Mouse (Mus musculus) limb, embryonic 10.5 days (tissue): Measurements from ENCODE around the gene Naa25. TPM values are rescaled to one million over a fixed set of nuclear protein-coding genes. Genes with fewer than 3 reads are reported as not detected.
"Not testable (repeated sequence)": the region's sequence is repeated elsewhere in the genome, so short reads cannot be mapped to it uniquely, and the experiment has no call there.

Source experiments
- DNase-seq: peaks from one replicate; pipeline ENCODE4 v3.0.0-alpha.2; 2017; ENCODE audit warnings: low spot score
- H3K27ac ChIP-seq: fragments of 300-500 bp; sonication (generic); 2 replicates; pipeline ENCODE4 v1.5.1; 2016; ENCODE audit warnings: mild to moderate bottlenecking
- H3K27me3 ChIP-seq: fragments of 300-500 bp; sonication (generic); 2 replicates; pipeline ENCODE4 v1.6.1; 2016; ENCODE audit warnings: low read depth, mild to moderate bottlenecking; ENCODE audit not compliant: poor library complexity, severe bottlenecking
- H3K36me3 ChIP-seq: fragments of 300-500 bp; sonication (generic); 2 replicates; pipeline ENCODE4 v1.6.1; 2016; ENCODE audit warnings: mild to moderate bottlenecking, moderate library complexity
- H3K4me1 ChIP-seq: fragments of 300-500 bp; sonication (generic); 2 replicates; pipeline ENCODE4 v1.6.1; 2016
- H3K4me3 ChIP-seq: fragments of 300-500 bp; sonication (generic); 2 replicates; pipeline ENCODE4 v1.5.1; 2016; ENCODE audit warnings: mild to moderate bottlenecking, moderate library complexity
- H3K9me3 ChIP-seq: fragments of 300-500 bp; sonication (generic); replicated peaks from 2 replicates; pipeline ENCODE4 v1.6.1; 2016; ENCODE audit warnings: mild to moderate bottlenecking
- WGBS: fragments of 180-500 bp; shearing (Covaris S2); methylation state at CpG from one replicate; pipeline ENCODE4 v1.1.7; 2016; 5-methylcytosine and 5-hydroxymethylcytosine counted together
- polyA plus RNA-seq: library from polyadenylated mRNA; unstranded; fragments of >200 nt; fragmentation: Nextera tagmentation; extraction: Ambion mirVana; gene quantifications from 2 replicates; pipeline ENCODE4 v1.2.1, GENCODE M21; 2016

Naa25 gene
- polyA plus RNA-seq = 47.0 and 52.8 TPM in 2 replicates

DNA sequence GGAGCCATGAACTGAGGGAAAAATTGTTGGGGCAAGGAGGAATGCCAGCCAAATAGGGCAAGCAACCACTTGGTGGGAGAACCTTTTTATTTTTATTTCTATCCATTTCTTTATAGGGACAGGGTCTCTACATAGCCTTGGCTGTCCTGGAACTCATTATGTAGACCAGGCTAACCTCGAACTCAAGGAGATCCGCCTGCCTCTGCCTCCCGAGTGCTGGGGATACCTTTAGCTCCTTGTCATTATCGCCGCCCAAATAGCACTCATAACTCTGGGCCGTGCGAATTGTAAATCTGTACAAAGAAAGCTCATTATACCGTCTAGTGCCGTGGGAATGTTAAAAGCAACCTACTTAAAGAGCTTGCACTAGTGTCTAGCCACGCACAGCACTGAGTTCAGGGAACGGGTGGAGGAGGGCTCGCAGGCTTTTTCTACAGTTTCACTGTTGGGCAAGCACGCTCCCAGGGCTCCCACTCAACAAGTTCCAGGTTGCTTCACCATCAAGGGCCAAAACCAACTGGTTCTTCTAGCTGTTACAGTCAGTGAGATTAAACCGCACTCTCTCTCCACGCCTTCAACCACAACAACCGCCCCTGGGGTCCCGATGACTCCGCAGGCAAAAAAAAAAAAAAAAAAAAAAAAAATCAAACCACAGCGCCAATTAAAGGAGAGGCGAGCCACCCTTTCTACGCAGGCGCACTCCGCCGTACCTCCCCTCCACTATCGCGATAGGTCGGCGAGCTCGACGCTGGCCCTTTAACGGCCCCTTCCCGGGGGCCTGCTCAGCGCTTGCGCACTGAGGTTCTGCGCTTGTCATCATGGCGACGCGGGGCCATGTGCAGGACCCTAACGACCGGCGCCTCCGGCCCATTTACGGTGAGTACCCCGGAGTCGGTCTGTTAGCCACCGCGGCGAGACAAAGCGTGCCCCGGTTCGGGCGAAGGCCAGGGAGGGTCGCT, at the start of gene Naa25:
Naa25 (plus strand) TSS at position 750 of the 959 bp plus-strand sequence.
- peaks cover 21% of the 10 kb centered on the region for H3K4me1 ChIP-seq
- peak within 1 kb of the TSS; percentile 92 for H3K27ac ChIP-seq
- H3K4me3 ChIP-seq = peak within 1 kb of the TSS; percentile 76
- no peaks in the 10 kb centered on the region for H3K27me3 ChIP-seq
- peak; percentile 98 for DNase-seq
- H3K36me3 ChIP-seq = peaks cover 30% of the 10 kb centered on the region
- WGBS = 10% methylated on average over 52 of the region's 53 CpGs
- H3K9me3 ChIP-seq = no peaks in the 10 kb centered on the region

DNA sequence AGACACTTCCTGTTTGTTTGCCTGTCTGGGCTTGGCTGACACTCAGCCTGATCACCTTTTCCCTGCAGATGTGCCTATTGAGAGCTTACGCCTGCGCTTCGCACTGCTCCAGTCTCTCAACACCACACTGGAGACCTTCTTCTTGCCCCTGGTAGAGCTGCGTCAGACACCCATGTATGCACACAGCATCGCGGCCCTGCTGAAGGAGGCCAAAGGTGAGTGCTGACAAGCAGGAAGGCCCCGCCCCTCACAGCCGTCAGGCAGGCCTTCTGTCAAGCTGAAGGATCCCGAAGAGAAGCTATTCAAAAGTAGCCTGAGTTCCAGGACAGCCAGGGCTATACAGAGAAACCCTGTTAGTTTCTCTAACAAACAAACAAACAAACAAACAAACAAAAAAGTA, 38.5 kb upstream of the Naa25 start:
- no peak for DNase-seq
- Histone ChIP-seq H3K27me3 (no peaks in the 10 kb centered on the region), H3K27ac (no peak overlapping the region), H3K4me1 (0 out of 2 replicates have a peak, but pooled peaks cover 2% of the 10 kb centered on the region), H3K4me3 (no peak overlapping the region), H3K9me3 (no peaks in the 10 kb centered on the region), H3K36me3 (peaks cover 99% of the 10 kb centered on the region)
- 76% methylated on average over 9 of the region's 9 CpGs for WGBS

DNA sequence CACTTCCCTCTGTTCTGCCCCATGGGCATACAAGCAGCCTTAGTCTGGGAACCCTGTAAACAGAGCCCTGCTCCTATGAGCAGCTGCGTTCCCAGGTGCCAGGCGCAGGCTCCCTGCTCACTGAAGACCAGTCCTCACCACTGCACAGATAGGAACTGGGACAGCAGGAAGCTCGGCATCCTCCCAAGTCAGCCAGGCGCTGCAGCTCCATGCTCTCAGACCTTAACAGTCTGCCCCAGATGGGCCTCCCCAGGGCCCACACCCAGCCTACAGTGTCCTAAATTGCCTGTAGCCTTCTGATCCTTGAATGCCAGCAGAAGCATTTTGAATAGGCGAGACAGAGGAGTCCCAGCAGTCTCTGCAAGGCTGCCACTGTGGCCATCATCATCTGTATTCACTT, 36.0 kb upstream of the Naa25 start:
- H3K27ac ChIP-seq = no peak overlapping the region
- 85% methylated on average over 5 of the region's 5 CpGs for WGBS
- no peaks in the 10 kb centered on the region for H3K27me3 ChIP-seq
- DNase-seq = no peak
- no peaks in the 10 kb centered on the region for H3K9me3 ChIP-seq
- 0 out of 2 replicates have a peak, but pooled peaks cover 2% of the 10 kb centered on the region for H3K4me1 ChIP-seq
- no peak overlapping the region for H3K4me3 ChIP-seq
- H3K36me3 ChIP-seq = peaks cover 100% of the 10 kb centered on the region

DNA sequence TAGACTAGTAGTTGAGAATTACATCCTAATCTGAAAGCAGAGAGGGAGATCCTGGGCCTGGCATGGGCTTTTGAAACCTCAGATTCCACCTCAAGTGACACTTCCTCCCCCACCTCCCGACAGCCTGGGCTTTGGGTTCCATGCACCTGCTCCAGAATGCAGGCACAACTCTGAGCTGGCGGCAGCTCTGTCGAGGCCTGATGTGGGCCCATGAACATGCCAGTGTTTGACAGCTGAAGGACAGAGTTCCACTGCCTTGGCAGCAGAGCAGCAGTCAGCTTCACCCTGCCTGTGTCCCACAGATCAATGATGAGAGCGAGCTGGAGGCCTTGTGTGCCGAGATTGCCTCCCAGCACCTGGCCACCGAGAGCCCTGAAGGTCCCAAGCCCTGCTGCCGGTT, 34.3 kb upstream of the Naa25 start:
- DNase-seq = no peak
- Histone ChIP-seq H3K27ac (no peak overlapping the region), H3K4me1 (0 out of 2 replicates have a peak, but pooled peaks cover 2% of the 10 kb centered on the region), H3K36me3 (peaks cover 99% of the 10 kb centered on the region), H3K4me3 (no peak overlapping the region), H3K9me3 (no peaks in the 10 kb centered on the region), H3K27me3 (no peaks in the 10 kb centered on the region)
- WGBS = 87% methylated on average over 7 of the region's 7 CpGs

GRCm38 (mm10) chr5:121366449-121367225, 31.1 kb upstream of the Naa25 start:
- no peak for DNase-seq
- H3K27ac ChIP-seq = no peak overlapping the region
- 92% methylated on average over 16 of the region's 16 CpGs for WGBS
- H3K4me3 ChIP-seq = no peak overlapping the region
- no peaks in the 10 kb centered on the region for H3K4me1 ChIP-seq
- H3K27me3 ChIP-seq = no peaks in the 10 kb centered on the region
- H3K9me3 ChIP-seq = no peaks in the 10 kb centered on the region
- peaks cover 88% of the 10 kb centered on the region for H3K36me3 ChIP-seq

DNA sequence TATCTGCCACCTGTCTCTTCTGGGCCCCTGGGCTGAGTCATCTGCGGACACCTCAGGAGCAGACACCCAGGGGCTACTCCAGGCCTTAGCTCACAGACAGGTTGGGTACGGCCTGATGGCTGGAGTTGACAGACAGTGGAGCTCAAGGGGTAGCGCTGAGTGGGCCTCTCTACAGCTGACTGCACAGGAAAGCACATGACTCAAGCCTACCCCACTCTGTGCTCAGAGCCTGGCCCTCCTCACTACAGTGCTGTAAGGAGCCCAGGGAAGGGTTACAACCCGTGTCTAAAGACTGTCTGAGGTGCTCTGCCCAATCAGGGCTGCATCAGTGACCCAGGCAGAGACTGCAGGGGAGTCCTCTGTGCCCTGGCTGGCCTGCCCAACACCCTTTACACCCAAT, 30.5 kb upstream of the Naa25 start:
- no peak overlapping the region for H3K4me3 ChIP-seq
- H3K9me3 ChIP-seq = no peaks in the 10 kb centered on the region
- no peak for DNase-seq
- WGBS = 92% methylated on average over 4 of the region's 4 CpGs
- H3K36me3 ChIP-seq = peaks cover 88% of the 10 kb centered on the region
- no peaks in the 10 kb centered on the region for H3K27me3 ChIP-seq
- no peak overlapping the region for H3K27ac ChIP-seq
- H3K4me1 ChIP-seq = no peaks in the 10 kb centered on the region

- no peak for DNase-seq
- peaks cover 85% of the 10 kb centered on the region for H3K36me3 ChIP-seq
- H3K27ac ChIP-seq = no peak overlapping the region
- H3K4me3 ChIP-seq = no peak overlapping the region
- no peaks in the 10 kb centered on the region for H3K9me3 ChIP-seq
- no peaks in the 10 kb centered on the region for H3K27me3 ChIP-seq
- no peaks in the 10 kb centered on the region for H3K4me1 ChIP-seq
- 91% methylated on average over 6 of the region's 6 CpGs for WGBS
Measured at GRCm38 (mm10) chr5:121371712-121372111, 26.0 kb upstream of the Naa25 start.

DNA sequence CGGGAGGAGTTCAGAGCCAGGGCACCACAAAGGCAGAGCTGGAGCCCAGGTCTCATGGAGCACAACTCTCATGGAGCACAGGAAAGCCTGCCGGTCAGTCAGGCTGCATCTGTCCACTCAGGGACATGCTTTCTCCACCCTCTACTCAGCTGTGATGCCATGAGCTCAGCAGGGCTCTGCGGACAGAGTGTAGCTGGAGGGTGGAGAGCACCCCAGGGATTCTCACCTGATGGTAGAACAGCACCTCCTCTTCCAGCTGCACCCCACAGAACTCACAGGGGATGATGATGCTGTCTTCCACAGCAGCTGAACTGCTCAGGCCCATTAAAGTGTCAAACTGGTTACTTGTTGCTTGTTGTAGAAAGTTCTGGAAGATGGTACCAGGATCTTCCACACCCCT, 22.9 kb upstream of the Naa25 start:
- Histone ChIP-seq H3K27ac (no peak overlapping the region), H3K4me1 (no peaks in the 10 kb centered on the region), H3K9me3 (no peaks in the 10 kb centered on the region), H3K27me3 (no peaks in the 10 kb centered on the region), H3K4me3 (no peak overlapping the region), H3K36me3 (peaks cover 88% of the 10 kb centered on the region)
- WGBS = 84% methylated on average over 3 of the region's 3 CpGs
- no peak for DNase-seq

DNA sequence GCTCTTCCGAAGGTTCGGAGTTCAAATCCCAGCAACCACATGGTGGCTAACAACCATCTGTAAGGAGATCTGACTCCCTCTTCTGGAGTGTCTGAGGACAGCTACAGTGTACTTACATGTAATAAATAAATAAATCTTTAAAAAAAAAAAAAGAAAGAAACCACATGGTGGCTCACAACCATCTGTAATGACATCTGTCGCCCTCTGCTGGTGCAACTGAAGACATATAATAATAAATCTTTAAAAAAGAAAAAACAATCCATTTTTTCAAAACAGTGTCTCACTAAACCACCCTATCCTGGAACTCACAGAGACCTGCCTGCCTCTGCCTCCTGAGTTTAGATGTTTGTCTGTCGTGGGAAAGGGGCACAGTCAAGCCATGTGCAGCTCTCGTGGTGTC, 20.8 kb upstream of the Naa25 start:
- H3K27ac ChIP-seq, DNase-seq, H3K4me1 ChIP-seq, H3K27me3 ChIP-seq, H3K4me3 ChIP-seq, H3K9me3 ChIP-seq: not testable (repeated sequence)
- H3K36me3 ChIP-seq = peaks cover 96% of the 10 kb centered on the region
- WGBS = 84% methylated on average over 5 of the region's 5 CpGs

- no peaks in the 10 kb centered on the region for H3K9me3 ChIP-seq
- 0 out of 2 replicates have a peak, but pooled peaks cover 3% of the 10 kb centered on the region for H3K4me1 ChIP-seq
- DNase-seq = no peak
- WGBS = 94% methylated on average over 13 of the region's 13 CpGs
- H3K4me3 ChIP-seq = no peak overlapping the region
- no peaks in the 10 kb centered on the region for H3K27me3 ChIP-seq
- H3K27ac ChIP-seq = no peak overlapping the region
- peaks cover 92% of the 10 kb centered on the region for H3K36me3 ChIP-seq
Measured at GRCm38 (mm10) chr5:121378678-121379256, 19.0 kb upstream of the Naa25 start.

- Histone ChIP-seq H3K27ac (no peak overlapping the region), H3K4me3 (no peak overlapping the region), H3K27me3 (no peaks in the 10 kb centered on the region), H3K4me1 (peaks cover 13% of the 10 kb centered on the region), H3K36me3 (peaks cover 75% of the 10 kb centered on the region), H3K9me3 (no peaks in the 10 kb centered on the region)
- DNase-seq = no peak
- 92% methylated on average over 2 of the region's 2 CpGs for WGBS
Measured at GRCm38 (mm10) chr5:121380692-121381091, 17.0 kb upstream of the Naa25 start.

- no peak for DNase-seq
- Histone ChIP-seq H3K36me3 (peaks cover 42% of the 10 kb centered on the region), H3K9me3 (no peaks in the 10 kb centered on the region), H3K4me3 (peak overlapping the region; percentile 84), H3K4me1 (peaks cover 24% of the 10 kb centered on the region), H3K27ac (no peak overlapping the region), H3K27me3 (peaks cover 13% of the 10 kb centered on the region)
- WGBS = 62% methylated on average over 10 of the region's 10 CpGs
Measured at GRCm38 (mm10) chr5:121383857-121384756, 13.6 kb upstream of the Naa25 start.
